Mouse (Mus musculus): ENCODE results near the gene Ywhag.

Gene Ywhag

DNA sequence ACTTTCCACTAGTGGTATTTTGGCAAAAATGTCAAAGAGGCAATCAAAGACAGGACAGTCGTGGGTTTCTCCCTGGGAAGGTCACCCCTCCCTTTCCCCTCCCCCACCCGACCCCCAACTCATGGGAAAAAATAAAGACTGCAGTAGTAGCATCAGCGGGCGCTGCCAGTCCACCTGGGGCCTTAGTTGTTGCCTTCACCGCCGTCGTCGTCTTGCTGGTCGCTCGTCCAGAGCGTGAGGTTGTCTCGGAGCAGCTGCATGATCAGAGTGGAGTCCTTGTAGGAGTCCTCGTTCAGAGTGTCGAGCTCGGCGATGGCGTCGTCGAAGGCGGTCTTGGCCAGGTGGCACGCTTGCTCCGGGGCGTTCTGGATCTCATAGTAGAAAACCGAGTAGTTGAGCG lies 23.6 kb downstream of the Ywhag start:
- peak; percentile 48 for DNase-seq

DNA sequence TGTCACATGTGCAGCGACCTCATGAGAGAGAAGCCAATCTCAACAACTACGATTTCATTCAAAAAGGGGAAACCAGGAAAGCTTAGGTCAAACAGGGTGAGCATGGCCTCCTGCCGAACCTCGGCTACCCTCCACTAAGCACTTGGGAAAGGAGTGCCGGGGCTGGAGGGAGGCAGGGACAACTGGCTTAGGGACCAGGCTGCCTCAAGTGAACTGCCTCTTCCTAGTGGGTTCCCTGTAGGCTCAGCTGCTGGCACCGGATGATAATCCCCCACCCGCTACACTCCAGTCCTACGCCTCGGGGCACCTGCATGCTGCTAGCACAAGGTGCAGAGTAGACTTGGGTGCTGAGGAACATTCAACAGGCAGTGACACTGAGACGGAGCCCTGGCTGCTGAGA lies 24.8 kb downstream of the Ywhag start:
- peak; percentile 38 for DNase-seq

DNA sequence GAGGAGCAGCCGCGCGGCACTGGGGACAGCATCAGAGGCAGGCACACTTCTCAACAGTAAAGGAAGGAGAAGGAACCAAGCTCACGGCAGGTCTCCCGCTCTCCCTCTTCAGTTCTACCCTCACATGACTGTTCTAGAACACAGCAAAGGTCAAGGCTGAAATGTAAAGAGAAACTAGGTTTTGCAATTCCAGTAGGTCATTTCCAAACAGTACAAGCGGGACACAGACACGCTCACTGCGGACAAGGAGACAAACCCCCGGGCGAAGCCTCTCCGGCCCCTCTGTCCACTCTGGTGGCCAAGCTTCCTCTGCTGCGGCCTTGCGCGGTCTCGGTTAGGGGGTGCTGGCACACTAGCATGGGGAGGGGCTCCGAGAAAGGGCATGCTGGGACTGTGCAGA lies 25.4 kb downstream of the Ywhag start:
- DNase-seq, result no peak

DNA sequence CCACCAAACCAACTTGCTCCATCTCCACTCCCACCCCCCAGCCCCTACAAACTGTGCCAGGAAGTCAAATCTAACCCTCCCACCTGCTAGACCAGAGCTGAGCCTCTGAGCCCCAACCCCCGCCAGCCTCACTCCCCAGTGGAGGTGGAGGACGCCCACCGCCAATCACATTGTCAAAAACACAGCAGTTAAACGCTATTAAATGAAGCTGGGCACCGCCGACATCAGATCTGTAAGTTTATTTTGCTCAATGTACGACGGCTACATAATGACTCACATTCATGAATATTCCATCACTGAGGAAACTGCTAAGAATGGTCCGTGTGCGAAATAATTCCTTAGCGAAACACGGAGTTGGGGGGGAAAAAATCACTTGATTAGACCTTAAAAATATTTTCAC lies 26.2 kb downstream of the Ywhag start:
- DNase-seq, result peak; percentile 24

DNA sequence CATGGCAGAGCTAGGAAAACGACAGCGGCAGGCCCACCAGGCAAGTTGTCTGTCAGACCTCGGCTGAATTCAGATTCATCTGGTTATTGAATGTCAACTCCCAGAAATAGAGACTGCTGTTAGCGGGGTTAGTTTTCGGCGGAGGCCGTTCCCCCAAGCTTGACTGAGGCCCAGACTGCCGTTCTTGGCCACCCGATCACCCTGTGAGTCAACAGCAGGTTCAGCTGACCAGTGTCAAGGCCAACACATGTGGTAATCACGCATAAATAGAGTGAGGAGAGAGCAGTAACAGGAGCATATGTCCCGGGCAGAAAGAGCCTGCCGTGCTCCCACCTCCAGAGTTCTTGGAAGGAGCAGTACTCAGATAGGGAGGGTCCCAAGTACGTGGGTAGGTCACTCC lies 27.2 kb downstream of the Ywhag start:
- DNase-seq, result peak; percentile 27

DNA sequence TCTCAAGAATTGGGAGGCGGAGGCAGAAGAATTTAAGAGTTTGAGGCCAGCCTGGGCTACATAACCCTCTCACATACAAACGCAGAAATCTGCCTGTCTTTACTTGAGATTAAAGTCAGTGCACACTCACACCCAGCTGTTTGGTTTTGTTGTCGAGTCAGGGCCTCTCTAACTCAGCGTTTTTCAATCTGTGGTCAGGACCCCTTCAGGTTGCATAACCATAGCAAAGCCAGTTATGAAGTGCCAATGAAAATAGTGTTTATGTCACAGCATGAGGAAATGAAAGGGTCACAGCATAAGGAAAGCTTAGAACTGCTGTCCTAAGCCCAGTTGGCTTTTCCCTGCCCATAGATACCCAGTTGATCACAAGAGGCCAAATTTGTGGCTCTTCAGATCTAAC lies 27.6 kb downstream of the Ywhag start:
- no peak for DNase-seq

DNA sequence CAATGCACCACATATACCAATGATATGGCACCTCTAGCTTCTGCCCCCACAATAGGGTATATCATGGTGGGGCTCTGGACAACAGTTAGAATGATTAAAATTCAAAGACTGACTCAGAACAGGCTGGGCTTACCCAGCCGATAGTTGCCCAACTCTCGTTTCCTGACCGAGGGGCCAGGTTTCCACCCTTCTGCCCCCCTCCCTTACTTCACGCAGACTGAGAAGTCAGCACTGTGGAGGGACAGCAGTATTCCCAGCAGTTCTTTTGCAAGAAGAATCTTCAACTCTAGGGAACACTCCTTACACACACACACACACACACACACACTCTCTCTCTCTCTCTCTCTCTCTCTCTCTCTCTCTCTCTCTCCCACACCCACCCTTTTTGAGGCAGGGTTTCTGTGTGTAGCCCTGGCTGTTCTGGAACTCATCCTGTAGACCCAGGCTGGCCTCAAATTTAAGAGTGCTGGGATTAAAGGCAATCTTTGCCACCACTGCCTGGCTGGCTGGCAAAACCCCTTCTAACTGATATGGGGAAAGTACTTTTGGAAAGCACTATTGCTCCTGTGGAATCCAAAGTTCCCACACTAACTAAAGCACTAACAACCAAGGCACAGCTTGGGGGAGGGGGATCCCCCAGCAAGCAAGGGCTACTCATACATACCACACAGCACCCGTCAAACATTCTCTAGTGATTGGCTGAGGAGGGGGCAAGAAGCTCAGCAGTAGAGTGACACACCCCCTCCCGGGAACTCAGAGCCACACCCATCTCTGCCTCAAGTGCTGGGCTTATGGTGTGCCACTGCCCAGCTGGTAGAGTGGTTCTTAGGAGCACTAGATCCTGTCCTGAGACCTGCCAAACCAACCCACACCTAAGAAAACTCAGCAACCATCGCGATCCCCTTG lies 28.8 kb downstream of the Ywhag start:
- DNase-seq, result no peak

DNA sequence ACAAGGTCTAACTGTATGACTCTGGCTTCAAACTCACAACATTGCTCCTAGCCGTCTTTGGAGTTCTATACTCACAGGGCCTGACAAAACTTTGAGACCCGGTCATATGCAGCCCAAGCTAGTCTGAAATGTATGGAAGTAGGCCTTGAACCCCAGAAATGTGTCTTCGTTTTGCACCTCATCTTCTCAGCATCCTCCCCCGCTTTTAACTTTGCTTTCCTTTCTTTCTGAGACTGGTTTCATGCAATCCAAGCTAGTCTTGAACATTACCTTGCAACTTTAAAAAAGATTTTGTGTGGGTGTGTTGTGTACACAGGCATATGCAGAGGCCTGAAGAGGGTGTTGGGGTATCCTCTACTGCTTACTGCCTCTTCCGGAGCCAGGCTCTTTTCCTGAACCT lies 30.2 kb downstream of the Ywhag start:
- DNase-seq, result no peak

DNA sequence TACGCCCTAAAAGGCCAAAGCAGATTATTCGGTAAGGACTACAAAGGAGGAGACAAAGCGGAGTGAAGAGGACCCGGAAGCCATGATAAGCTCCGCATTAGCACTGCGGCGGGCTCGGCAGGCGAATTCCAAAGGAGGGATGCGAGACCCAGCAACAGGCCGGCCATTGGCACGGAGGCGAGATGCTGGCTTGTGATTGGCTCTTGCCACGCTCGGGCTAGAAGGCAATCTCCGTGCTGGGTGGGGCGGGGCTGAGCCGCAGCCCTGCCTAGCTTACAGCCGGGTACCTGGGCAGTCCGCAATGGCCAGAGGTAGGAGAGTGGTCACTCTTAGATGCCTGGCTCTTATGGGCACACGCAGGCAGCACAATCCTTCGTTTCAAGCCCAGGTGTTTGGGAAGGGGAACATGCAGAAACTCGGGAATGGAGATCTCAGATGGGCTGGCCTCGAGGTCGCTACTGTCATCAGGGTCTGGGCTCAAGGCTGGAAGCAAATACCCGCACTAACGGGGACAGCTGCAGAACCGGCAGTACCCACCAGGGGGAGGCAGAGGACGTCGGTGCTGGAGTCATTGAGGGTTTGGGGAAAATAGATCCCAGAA lies 30.8 kb downstream of the Ywhag start:
- peak; percentile 99 for DNase-seq

DNA sequence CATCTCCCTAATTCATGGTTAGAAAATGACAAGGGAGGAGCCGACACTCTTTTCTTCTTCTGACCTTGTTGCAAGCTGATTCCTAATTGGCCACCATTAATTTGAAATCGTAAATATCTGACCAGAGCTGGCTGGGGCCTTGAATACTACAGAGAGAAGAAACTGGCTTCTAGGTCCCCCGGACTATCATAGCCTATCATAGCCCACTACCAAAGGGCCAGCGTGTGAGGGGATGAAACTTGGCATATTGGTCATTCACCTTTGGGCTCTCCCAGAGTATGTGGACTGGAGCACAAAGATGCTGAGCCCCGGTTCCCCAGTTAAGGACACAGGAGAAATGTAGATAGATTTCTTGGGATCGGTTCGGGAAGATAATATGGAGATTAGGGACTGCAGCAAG lies 31.4 kb downstream of the Ywhag start:
- no peak for DNase-seq

DNA sequence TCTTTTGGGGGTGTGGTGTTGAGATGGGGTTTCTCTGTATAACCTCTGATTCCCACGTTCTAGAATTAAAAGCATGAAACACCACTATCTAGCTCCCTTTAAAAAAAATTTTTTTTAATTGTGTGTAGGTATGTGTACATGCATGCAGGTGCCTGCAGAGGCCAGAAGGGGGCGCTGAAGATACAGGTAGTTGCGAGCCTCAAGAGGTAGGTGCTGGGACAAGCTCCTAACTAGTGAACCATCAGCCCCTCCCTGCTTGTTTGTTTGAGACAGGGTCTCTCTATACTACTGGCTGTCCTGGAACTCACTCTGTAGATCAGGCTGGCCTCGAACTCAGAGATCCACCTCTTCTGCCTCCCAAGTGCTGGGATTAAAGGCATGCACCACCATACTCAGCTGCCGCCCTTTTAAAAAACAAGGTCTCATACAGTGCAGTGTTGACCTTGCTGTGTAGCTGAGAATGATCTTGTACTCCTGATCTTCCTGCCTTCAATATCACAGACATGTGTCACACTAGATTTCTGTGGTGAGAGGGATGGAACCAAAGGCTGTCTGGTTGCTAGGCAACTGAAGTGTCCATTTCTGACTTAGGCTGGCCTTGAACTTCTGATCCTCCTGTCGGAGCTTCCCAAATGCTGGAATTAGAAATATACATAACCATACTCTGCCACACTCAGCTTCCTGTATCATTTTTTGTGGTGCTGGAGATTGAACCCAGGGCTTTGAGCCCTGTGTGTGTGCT lies 32.9 kb downstream of the Ywhag start:
- no peak for DNase-seq

DNA sequence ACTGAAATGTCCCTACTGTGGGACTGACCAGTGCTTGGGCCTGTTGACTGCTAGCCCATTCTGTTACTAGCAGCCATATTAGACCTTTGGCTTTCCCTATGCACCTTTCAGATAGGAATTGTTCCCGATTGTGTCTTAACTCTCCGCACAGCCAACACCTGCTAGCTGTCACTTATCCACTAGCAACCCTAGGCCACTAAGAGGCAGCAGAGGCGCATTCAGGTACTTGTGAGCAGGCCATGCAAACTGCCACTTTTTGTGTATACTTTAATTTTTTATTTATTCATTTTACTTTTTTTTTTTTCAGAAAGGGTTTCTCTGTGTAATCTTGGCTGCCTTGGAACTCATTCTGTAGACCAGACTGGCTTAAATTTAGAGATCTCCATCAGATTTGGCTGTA lies 33.7 kb downstream of the Ywhag start:
- DNase-seq, result no peak

DNA sequence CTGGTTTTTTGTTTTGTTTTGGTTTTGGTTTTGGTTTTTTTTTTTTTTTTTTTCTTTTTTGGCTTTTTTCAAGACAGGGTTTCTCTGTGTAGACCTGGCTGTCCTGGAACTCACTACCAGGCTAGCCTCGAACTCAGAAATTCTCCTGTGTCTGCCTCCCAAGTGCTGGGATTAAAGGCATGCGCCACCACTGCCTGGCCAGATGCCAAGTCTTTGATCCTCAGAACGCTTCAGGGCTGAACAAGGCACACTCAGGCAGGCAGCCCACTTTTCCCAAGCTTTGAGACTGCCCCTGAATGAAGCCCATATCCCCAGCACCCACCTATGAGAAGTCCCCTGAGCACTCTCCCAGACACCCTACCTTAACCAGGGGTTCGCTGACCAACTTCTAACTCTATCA lies 34.6 kb downstream of the Ywhag start:
- DNase-seq, result peak; percentile 41

DNA sequence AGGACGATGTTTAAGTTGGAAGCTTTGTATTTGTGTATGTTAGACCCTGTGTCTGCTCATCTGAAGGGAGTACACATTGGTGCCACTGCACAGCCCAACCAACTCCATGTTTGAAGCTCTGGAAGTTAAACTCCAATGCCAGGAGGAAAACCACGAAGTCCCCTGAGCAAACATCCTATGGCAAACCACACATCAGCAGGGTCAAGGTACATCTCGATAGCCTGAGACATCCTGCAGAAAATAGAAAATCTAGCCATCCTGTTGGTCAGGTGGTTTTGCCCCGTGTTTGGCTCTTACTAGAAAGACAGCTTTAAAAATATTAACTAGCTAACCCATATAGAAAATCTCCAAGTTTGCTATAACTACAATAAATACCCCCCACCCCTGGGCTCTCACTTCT lies 35.4 kb downstream of the Ywhag start:
- DNase-seq, result peak; percentile 10

DNA sequence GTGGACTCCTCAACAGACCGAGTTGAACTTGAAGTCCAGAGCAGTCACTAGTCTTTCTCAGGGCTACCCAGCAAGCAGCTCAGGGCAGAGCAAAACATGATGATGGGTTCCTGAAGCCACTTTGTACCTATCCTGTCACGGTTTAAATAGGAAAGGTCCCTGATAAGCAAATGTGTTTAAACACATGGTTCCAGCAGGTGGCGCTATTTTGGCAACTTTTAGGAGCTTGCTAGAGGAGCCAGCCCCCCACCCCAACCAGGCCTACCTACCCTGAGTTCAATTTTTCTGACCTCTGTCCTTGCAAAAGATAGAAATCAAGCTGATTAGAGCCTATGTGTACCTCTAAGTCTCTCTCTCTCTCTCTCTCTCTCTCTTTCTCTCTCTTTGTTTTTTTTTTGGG lies 36.4 kb downstream of the Ywhag start:
- DNase-seq, result no peak

DNA sequence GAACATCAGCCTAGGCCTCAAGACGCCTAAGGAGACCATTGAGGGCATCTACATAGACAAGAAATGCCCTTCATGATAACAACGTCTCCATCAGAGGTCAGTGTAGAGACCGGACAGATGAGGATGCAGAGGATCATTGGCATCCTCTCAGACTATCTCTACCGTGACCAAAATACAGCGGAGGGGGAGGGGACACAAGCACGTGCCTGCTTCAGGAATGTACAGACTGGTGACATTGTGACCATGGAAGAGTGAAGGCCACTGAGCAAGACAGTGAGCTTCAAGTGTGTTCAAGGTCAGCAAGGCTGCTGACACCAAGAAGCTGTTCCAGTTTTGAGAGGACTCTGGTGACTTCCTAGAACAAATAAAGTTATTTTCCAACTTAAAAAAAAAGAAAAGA lies 39.5 kb downstream of the Ywhag start:
- no peak for DNase-seq

DNA sequence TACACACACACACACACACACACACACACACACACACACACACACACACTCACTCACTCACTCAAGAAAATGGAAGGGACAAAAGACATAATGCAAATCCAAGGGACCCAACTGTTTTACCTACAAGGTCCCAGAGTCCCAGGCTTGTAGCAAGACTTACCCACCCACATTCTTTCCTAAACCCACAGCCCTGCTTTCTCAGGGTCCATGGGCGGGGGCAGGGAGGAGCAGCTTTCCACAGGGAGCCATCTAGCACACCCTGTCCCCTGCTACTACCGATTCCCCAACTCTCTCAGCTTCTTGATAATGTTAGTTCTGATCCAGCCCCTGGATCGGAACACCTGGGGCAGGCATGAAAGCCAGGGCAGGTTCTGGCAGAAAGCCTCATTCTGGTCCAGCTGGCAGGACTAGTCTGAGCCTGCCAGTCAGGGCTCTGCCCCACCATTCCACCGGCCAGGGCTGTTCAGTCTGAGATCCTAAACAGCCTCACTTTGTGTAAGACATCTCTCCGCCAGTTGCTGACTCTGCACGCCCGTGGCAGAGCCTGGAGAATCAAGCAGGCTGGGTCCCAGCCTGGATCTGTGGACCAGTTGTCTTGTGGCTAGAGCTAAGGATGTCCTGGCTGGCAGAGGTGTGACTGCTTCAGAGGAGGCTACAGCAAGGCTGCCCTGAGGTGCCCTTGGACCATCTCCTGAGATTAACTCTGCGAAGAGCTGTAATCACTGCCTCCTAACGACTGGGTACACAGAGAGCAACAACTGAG lies 41.6 kb downstream of the Ywhag start:
- peak; percentile 8 for DNase-seq

DNA sequence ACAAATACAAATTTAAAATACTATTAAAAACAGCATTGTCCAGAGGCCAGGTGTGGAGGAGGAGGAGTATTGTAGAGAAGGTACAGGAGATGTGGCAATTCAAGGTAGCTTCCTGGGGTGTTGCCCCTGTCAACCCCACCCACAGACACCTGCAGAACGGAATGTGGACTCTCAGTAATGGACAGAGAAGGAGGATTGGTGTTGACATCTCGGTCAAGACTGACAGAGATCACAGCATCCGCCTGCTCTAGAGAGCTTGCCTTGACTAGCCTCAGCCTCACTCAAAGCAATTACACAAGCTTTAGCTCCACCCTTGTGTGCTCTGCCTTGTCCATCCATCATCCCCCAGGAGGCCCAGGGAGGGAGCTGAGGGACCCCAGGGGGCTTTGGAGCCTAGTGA lies 43.5 kb downstream of the Ywhag start:
- no peak for DNase-seq

DNA sequence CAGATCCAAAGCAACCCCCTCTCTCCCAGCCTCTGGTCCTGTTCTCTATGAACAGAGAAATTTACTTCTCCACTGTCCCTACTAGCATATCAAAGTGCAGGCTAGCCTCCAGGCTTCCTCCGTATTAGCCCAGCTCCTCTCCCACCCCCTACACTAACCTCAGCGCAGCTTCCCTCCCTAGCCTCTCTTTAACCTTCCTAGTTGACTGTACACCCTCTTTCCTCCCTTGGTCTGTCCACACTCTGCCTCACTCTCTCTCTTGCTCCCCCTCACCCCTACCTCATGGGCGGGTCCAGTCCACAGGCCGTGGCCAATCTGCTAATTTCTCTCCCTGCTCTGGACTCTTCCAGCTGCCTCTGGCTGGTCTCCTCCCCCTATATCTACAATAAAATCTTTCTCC lies 44.1 kb downstream of the Ywhag start:
- DNase-seq, result no peak

DNA sequence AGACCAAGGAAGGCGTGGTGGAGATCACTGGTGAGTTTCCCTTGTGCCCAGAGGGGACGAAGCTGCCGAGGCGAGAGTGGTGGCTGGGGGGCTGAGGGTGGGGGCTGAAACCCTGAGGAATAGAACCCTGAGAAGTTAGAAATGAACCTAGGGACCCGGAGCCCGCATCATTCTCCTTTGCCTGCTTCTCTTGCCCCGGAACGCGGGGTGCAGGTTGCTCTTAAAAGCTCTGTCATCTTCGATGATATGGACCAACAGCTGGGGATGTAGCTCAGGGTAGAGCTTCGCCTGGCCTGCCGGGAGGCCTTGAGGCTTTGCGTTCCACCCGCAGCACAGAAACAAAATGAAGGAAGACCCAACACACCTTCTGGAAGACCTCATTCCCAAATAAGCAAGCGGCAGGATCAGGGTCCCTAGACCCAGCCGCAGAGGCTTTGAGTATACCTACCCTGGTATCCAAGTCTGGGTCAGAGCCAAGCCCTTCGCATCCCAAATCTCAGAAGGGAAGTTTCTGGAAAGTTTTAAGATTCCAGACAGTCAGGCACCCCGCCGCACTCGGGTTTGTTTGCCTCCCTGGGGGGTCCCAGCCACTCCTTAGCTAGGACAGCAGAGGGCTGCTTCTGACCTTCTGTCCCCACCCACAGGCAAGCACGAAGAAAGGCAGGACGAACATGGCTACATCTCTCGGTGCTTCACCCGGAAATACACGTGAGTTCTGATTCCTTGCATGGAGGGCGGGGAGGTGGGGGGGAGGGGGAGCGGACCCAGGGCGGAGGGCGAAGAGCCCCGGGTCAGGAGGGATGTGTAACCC lies 45.8 kb downstream of the Ywhag start:
- DNase-seq, result peak; percentile 10

DNA sequence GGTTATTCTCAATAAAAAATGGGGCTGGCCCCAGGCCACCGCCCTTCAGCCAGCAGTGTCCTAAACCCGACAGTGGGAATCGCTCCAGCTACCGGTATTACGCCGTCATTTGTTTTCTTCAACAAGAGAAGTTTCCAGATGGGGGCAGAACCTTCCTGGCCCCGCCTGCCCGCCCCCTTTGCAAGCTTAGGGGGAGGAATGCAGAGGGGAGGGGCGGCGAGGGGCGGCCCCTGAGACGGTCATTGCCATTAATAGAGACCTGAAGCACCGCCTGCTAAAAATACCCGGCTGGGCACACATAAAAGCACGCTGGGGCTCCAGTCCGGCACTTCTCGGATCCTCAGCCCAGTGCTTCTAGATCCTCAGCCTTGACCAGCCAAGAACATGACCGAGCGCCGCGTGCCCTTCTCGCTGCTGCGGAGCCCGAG lies 46.7 kb downstream of the Ywhag start, which contains the start of gene Hspb1:
Gene Hspb1, plus strand, starts transcription at position 245 of the 428 bp plus-strand sequence.
- DNase-seq, result peak; percentile 35

DNA sequence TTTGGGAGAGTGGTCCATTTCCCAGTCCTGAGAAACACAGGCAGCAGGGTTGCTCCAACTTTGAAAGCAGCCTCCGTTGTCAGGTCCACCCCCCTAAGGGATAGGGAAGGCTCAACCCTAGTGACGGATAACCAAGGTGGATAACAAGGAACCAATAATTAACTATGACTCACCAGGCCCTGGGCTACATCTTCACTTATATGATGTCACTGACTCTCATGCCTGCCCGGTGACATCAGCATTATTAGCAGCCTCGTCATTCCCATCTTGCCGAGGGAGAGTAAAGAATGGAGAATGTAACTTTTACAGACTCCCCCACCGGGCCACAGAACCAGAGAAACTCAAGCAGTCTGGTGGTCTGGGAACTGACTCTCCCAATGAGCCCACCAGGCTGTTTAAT lies 49.8 kb downstream of the Ywhag start:
- DNase-seq, result no peak

Data from cerebellum, adult 9-11 months (tissue).